7 mouse cellular contexts compared by ENCODE assay signal in genomic region chr3:118431031-118431723, GRCm38 (mm10).
DNase-seq lines count a peak whose midpoint lies in the region; ATAC-seq and TF ChIP-seq lines count a peak whose summit lies in the region.

No protein-coding gene starts in this region.

- H3K9ac ChIP-seq in hindbrain, embryonic 16.5 days (ENCODE audit: low read depth, low read length): peak overlapping the region; percentile 79

- H3K4me2 ChIP-seq in hindbrain, embryonic 16.5 days (ENCODE audit: low read length): peak overlapping the region; percentile 61

- in situ Hi-C loops in Patski (cut with MboI; ENCODE audit: low pct_unique_long_range_greater_than_20kb): loop anchor here (25.0 kb wide), 1 partner anchor 1806 kb away; no protein-coding TSS in a partner anchor

- under 1% methylated on average over 22 of the region's 22 CpGs for WGBS in hindbrain, embryonic 16.5 days

- peak overlapping the region; percentile 92 for H3K27ac ChIP-seq in hindbrain, embryonic 16.5 days (ENCODE audit: low read depth, low read length)

- peak; percentile 15 for DNase-seq in Patski (ENCODE audit: low read depth, low spot score)
- DNase-seq in brain, embryonic 14.5 days (ENCODE audit: low read depth): peak; percentile 92
- peak; percentile 32 to 64 for DNase-seq in frontal cortex, postnatal 10 days (ENCODE audit: low spot score in 2 of 2)
- DNase-seq in left cerebral cortex, postnatal 14 days (ENCODE audit: low spot score in 2 of 2): peak; percentile 69 to 79
- DNase-seq in skeletal muscle tissue, adult 2 months (ENCODE audit: low read depth, low spot score): peak; percentile 4

- peak overlapping the region; percentile 58 for H3K4me3 ChIP-seq in hindbrain, embryonic 16.5 days (ENCODE audit: low read length)

- CTCF ChIA-PET in Patski (lab: Charles Lee): interaction anchor here (1.1 kb wide), 1 partner anchor 24 kb away, joined by 3 read pairs; no protein-coding TSS in a partner anchor

- peak; percentile 24; the same call in 1 of the 2 replicates for TF ChIP-seq POLR2A in brain, embryonic 14.5 days (IDR thresholded peaks at IDR 0.05; ENCODE audit: borderline replicate concordance, extremely low read depth, insufficient read depth, insufficient read length, poor library complexity, severe bottlenecking)

- no peaks in the 10 kb centered on the region for H3K9me3 ChIP-seq in hindbrain, embryonic 16.5 days (ENCODE audit: control insufficient read depth, low read length)

- H3K27me3 ChIP-seq in Patski: peaks cover 34% of the 10 kb centered on the region
- H3K27me3 ChIP-seq in hindbrain, embryonic 16.5 days (replicated peaks; ENCODE audit: control insufficient read depth, insufficient read depth, low read length): peaks cover 2% of the 10 kb centered on the region; the same call in 1 of the 2 replicates

- intact Hi-C loops in left cerebral cortex, postnatal 14 days (cut with DNase I): loop anchor here (5.0 to 10.0 kb wide), 2 partner anchors 86 to 244 kb away; no protein-coding TSS in a partner anchor

- H3K36me3 ChIP-seq in hindbrain, embryonic 16.5 days (ENCODE audit: control insufficient read depth, insufficient read depth, low read length): no peaks in the 10 kb centered on the region

- ATAC-seq in Patski: peak; percentile 71
- peak; percentile 73 for ATAC-seq in hindbrain, embryonic 16.5 days
- peak; percentile 90 for ATAC-seq in megakaryocyte progenitor cell, adult 5-6 weeks (replicated peaks; ENCODE audit: poor library complexity)

- POLR2A ChIA-PET in Patski (lab: Charles Lee): no interaction called here

- H3K4me1 ChIP-seq in hindbrain, embryonic 16.5 days (ENCODE audit: control insufficient read depth, insufficient read depth, low read depth, low read length): peaks cover 3% of the 10 kb centered on the region; the same call in 1 of the 2 replicates

- no peak for TF ChIP-seq CTCF in Patski (IDR thresholded peaks at IDR 0.05)
- TF ChIP-seq CTCF in brain, embryonic 14.5 days (IDR thresholded peaks at IDR 0.05; ENCODE audit: borderline replicate concordance, extremely low read depth, insufficient read depth, insufficient read length): no peak; the same call in 1 of the 2 replicates

Comparison
In these comparisons a context has a peak if more than half of its experiments do, and no peak if none do; other contexts are left out.
1. Peak in every context shown above with its lines: DNase-seq, ATAC-seq, H3K4me3 ChIP-seq and H3K27ac ChIP-seq.
2. DNase-seq: peak in every context shown above with its lines; median percentile 92 in brain, embryonic 14.5 days; 74 in left cerebral cortex, postnatal 14 days; 48 in frontal cortex, postnatal 10 days; 15 in Patski; 4 in skeletal muscle tissue, adult 2 months.